Mouse (Mus musculus) kidney, adult 2 months (tissue): Measurements from ENCODE around the gene Polr1d.

Source experiments
- CTCF ChIP-seq: fragments of 200-500 bp; conservative IDR thresholded peaks from 2 replicates; pipeline ENCODE4 v1.5.1; 2011; ENCODE audit warnings: low read depth, mild to moderate bottlenecking, control low read depth, low read length, moderate library complexity, mixed read lengths; ENCODE audit not compliant: insufficient read depth, insufficient read length
- POLR2A ChIP-seq: fragments of 200-500 bp; IDR thresholded peaks from one replicate; pipeline ENCODE4 v1.6.1; 2011; ENCODE audit warnings: low read depth, low read length, control low read depth

DNA sequence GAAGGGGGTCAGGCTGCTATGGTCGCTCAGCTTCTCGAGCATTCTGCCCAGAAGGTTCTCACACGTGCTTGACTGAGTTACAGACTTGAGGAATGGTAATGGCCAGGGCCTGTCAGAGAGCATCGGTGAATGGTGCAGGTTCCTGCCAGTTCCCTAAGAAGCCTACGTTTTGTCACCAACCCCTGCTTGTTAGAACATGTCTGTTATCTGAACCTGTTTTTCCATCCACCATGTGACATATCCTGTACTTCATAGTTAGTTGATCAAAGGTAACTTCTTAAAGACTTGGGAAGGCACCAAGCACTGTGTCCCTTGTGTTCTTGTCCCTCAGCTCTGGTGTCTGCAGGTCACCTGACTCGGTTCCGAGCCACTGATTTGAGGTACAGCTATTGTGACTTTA is 21.8 kb downstream of the Polr1d start:
- TF ChIP-seq POLR2A (no peak), CTCF (no peak)
